Comparison of ENCODE assay signal across 25 mouse cellular contexts in the genomic region with DNA sequence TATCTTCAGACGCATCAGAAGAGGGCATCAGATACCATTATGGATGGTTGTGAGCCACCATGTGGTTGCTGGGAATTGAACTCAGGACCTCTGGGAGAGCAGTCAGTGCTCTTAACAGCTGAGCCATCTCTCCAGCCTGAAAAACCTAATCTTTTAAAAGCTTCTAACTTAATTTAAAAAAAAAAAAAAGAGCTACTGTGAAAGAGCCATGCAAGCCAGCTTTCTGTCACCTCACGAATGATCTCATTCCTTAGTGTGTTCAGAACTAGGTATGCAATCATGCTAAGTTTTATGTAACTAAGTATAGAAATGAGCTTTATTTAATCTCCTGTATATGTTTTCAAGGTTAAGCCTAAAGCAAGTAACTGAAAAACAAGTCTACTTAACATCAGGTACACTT.
"Had no signal": no experiment of that assay in that cellular context is flagged by ENCODE, and none has a peak within 500 bp of the region (broad histone marks: within the 10 kb centered on the region; RNA-seq: fewer than 3 reads in every experiment).

No protein-coding gene starts in this region.

- H3K9ac ChIP-seq: embryonic facial prominence, embryonic 12.5 days; embryonic facial prominence, embryonic 13.5 days; embryonic facial prominence, embryonic 15.5 days; forebrain, embryonic 12.5 days; forebrain, embryonic 13.5 days; forebrain, embryonic 15.5 days; forebrain, postnatal 0 days had no signal

- H3K4me1 ChIP-seq: embryonic facial prominence, embryonic 12.5 days; embryonic facial prominence, embryonic 15.5 days; forebrain, embryonic 12.5 days; forebrain, embryonic 13.5 days; forebrain, embryonic 15.5 days had no signal

- H3K4me2 ChIP-seq: embryonic facial prominence, embryonic 12.5 days; embryonic facial prominence, embryonic 13.5 days; embryonic facial prominence, embryonic 15.5 days; forebrain, embryonic 12.5 days; forebrain, embryonic 13.5 days; forebrain, embryonic 15.5 days had no signal

- H3K4me3 ChIP-seq: embryonic facial prominence, embryonic 10.5 days; embryonic facial prominence, embryonic 12.5 days; embryonic facial prominence, embryonic 13.5 days; embryonic facial prominence, embryonic 15.5 days; erythroblast, embryonic 14.5 days; forebrain, embryonic 10.5 days; forebrain, embryonic 12.5 days; forebrain, embryonic 13.5 days; forebrain, embryonic 15.5 days; gastrocnemius, adult 2 months; heart, adult 2 months had no signal

- H3K27me3 ChIP-seq: embryonic facial prominence, embryonic 12.5 days; embryonic facial prominence, embryonic 13.5 days; embryonic facial prominence, embryonic 15.5 days; forebrain, embryonic 12.5 days; forebrain, embryonic 13.5 days; forebrain, embryonic 15.5 days had no signal

- ATAC-seq: forebrain, embryonic 13.5 days; forebrain, embryonic 14.5 days; forebrain, embryonic 15.5 days; forebrain, embryonic 16.5 days; forebrain, postnatal 0 days had no signal

- H3K9me3 ChIP-seq: embryonic facial prominence, embryonic 10.5 days; embryonic facial prominence, embryonic 12.5 days; embryonic facial prominence, embryonic 13.5 days; embryonic facial prominence, embryonic 15.5 days; forebrain, embryonic 10.5 days; forebrain, embryonic 12.5 days; forebrain, embryonic 13.5 days; forebrain, embryonic 15.5 days had no signal

- H3K27ac ChIP-seq: embryonic facial prominence, embryonic 10.5 days; embryonic facial prominence, embryonic 12.5 days; embryonic facial prominence, embryonic 13.5 days; embryonic facial prominence, embryonic 15.5 days; forebrain, embryonic 10.5 days; forebrain, embryonic 12.5 days; forebrain, embryonic 13.5 days; forebrain, embryonic 15.5 days; heart, adult 2 months had no signal

- DNase-seq: cerebellum, adult 9-11 months; cerebellum, postnatal 10 days; cerebellum, postnatal 14 days; cerebellum, postnatal 25 days; cerebellum, postnatal 36 days; embryo, embryonic 11 days; forebrain, postnatal 0 days; gastrocnemius, adult 2 months; gastrocnemius, postnatal 10 days; gastrocnemius, postnatal 14 days; gastrocnemius, postnatal 25 days; gastrocnemius, postnatal 36 days; heart, adult 18-20 months; heart, adult 2 months had no signal
